Mouse (Mus musculus) liver, embryonic 14.5 days (tissue): ENCODE measurements around the gene Itga1. TPM values are rescaled to one million over a fixed set of nuclear protein-coding genes. Genes with fewer than 3 reads are reported as not detected.

ENCODE experiments used
- ATAC-seq: fragments of 200-750 bp; cut with Nextera tagmentation; 2 replicates; pipeline ENCODE4 v1.8.0; 2017; ENCODE audit warnings: moderate number of reproducible peaks, mild to moderate bottlenecking, moderate library complexity; ENCODE audit not compliant: insufficient read depth
- DNase-seq, 3 experiments: peaks; one replicate each; pipeline ENCODE4 v3.0.0-alpha.2; 2012 to 2013; ENCODE audit warnings: low read depth in 3 of 3, low spot score in 3 of 3
- H3K27ac ChIP-seq: fragments of 300-500 bp; sonication (generic); 2 replicates; pipeline ENCODE4 v1.5.1; 2014; ENCODE audit warnings: moderate library complexity, mild to moderate bottlenecking, control low read depth, inconsistent platforms
- H3K27me3 ChIP-seq: fragments of 300-500 bp; sonication (generic); 2 replicates; pipeline ENCODE4 v1.6.1; 2014; ENCODE audit warnings: mild to moderate bottlenecking, low read length, moderate library complexity; ENCODE audit not compliant: control insufficient read depth, insufficient read depth
- H3K36me3 ChIP-seq: fragments of 300-500 bp; sonication (generic); replicated peaks from 2 replicates; pipeline ENCODE4 v1.6.1; 2014; ENCODE audit warnings: low read depth; ENCODE audit not compliant: control insufficient read depth, insufficient read depth
- H3K4me1 ChIP-seq, 2 experiments: fragments of 200-500 bp in 1 of 2; fragments of 300-500 bp in 1 of 2; sonication (generic) in 1 of 2; replicated peaks; 2 replicates each; pipeline ENCODE4 v1.6.1; 2012 to 2014; ENCODE audit warnings: antibody characterized with exemption in 1 of 2, inconsistent platforms in 1 of 2, low read length in 1 of 2; ENCODE audit not compliant: control insufficient read depth in 2 of 2, insufficient read depth in 2 of 2
- H3K4me2 ChIP-seq: fragments of 300-500 bp; sonication (generic); 2 replicates; pipeline ENCODE4 v1.6.1; 2014; ENCODE audit warnings: low read depth, mild to moderate bottlenecking, control low read depth, moderate library complexity
- H3K4me3 ChIP-seq, 2 experiments: fragments of 200-500 bp in 1 of 2; fragments of 300-500 bp in 1 of 2; sonication (generic) in 1 of 2; 2 replicates each; pipeline ENCODE4 v1.5.1; 2012 to 2014; ENCODE audit warnings: low read depth in 2 of 2, low read length in 2 of 2, mild to moderate bottlenecking in 2 of 2, control low read depth in 1 of 2, inconsistent platforms in 1 of 2, moderate library complexity in 1 of 2; ENCODE audit not compliant: insufficient read depth in 1 of 2
- H3K9ac ChIP-seq: fragments of 300-500 bp; sonication (generic); replicated peaks from 2 replicates; pipeline ENCODE4 v1.6.1; 2014; ENCODE audit warnings: mild to moderate bottlenecking, control low read depth, moderate library complexity
- H3K9me3 ChIP-seq: fragments of 300-500 bp; sonication (generic); 2 replicates; pipeline ENCODE4 v1.6.1; 2016; ENCODE audit warnings: low read length, mixed read lengths; ENCODE audit not compliant: control insufficient read depth
- CTCF ChIP-seq: IDR thresholded peaks from 2 replicates; pipeline ENCODE4 v1.5.1; 2016; ENCODE audit warnings: antibody characterized with exemption, low read depth, control low read depth
- EP300 ChIP-seq: IDR thresholded peaks from 2 replicates; pipeline ENCODE4 v1.6.1; 2016; ENCODE audit warnings: antibody characterized with exemption, low read depth
- WGBS: fragments of 180-500 bp; shearing (Covaris S2); extraction: QIAGEN DNeasy Blood & Tissue Kit; methylation state at CpG from one replicate; pipeline ENCODE4 v1.1.7; 2014; ENCODE audit not compliant: insufficient replicate concordance; 5-methylcytosine and 5-hydroxymethylcytosine counted together
- polyA plus RNA-seq, 2 experiments: library from polyadenylated mRNA; depleted of rRNA in 1 of 2; stranded (reverse) in 1 of 2; unstranded in 1 of 2; fragments of >200 nt; fragmentation: Nextera tagmentation in 1 of 2; extraction: Ambion mirVana in 1 of 2; gene quantifications; 2 replicates each; pipeline versions ENCODE4 v1.2.1 to v1.2.3; 2012 to 2014

The Itga1 gene
- polyA plus RNA-seq, 2 experiments = 0.94 to 2.8 TPM

GRCm38 (mm10) chr13:114987161-114987560 lies 114.6 kb downstream of the Itga1 start:
- Histone ChIP-seq H3K4me2 (no peak overlapping the region), H3K27ac (no peak overlapping the region), H3K36me3 (no peaks in the 10 kb centered on the region), H3K27me3 (no peaks in the 10 kb centered on the region), H3K9me3 (no peaks in the 10 kb centered on the region), H3K4me1 (no peaks in the 10 kb centered on the region), H3K9ac (no peak overlapping the region), H3K4me3 (no peak overlapping the region)
- DNase-seq (no peak), ATAC-seq (no peak)
- TF ChIP-seq EP300 (no peak), CTCF (peak; percentile 27)
- WGBS = 32% methylated on average over 2 of the region's 2 CpGs

GRCm38 (mm10) chr13:114984658-114985057 lies 117.1 kb downstream of the Itga1 start:
- no peaks in the 10 kb centered on the region for H3K27me3 ChIP-seq
- H3K9ac ChIP-seq = no peak overlapping the region
- no peaks in the 10 kb centered on the region for H3K36me3 ChIP-seq
- TF ChIP-seq CTCF = no peak
- no peaks in the 10 kb centered on the region for H3K4me1 ChIP-seq
- no peak for ATAC-seq
- H3K27ac ChIP-seq = no peak overlapping the region
- H3K4me3 ChIP-seq = no peak overlapping the region
- DNase-seq = no peak
- H3K9me3 ChIP-seq = no peaks in the 10 kb centered on the region
- 11% methylated on average over 1 of the region's 1 CpGs for WGBS
- no peak overlapping the region for H3K4me2 ChIP-seq

- no peak for TF ChIP-seq EP300
- TF ChIP-seq CTCF = no peak
- no peak for ATAC-seq
- no peak overlapping the region for H3K27ac ChIP-seq
- no peaks in the 10 kb centered on the region for H3K4me1 ChIP-seq
- no peak overlapping the region for H3K9ac ChIP-seq
- no peak overlapping the region for H3K4me2 ChIP-seq
- WGBS = 72% methylated on average over 7 of the region's 7 CpGs
- H3K27me3 ChIP-seq = no peaks in the 10 kb centered on the region
- no peaks in the 10 kb centered on the region for H3K36me3 ChIP-seq
- DNase-seq = no peak
- H3K9me3 ChIP-seq = no peaks in the 10 kb centered on the region
- H3K4me3 ChIP-seq = no peak overlapping the region
Measured at GRCm38 (mm10) chr13:114983116-114983515, 118.6 kb downstream of the Itga1 start.

GRCm38 (mm10) chr13:114980831-114981419 lies 120.8 kb downstream of the Itga1 start:
- Histone ChIP-seq H3K4me1 (no peaks in the 10 kb centered on the region), H3K27ac (no peak overlapping the region), H3K9me3 (no peaks in the 10 kb centered on the region), H3K4me3 (no peak overlapping the region), H3K9ac (no peak overlapping the region), H3K36me3 (no peaks in the 10 kb centered on the region), H3K4me2 (no peak overlapping the region), H3K27me3 (no peaks in the 10 kb centered on the region)
- ATAC-seq (no peak), DNase-seq (peak in 1 of 3 experiments; percentile 7)
- TF ChIP-seq EP300 (no peak), CTCF (peak; percentile 33; the same call in 1 of the 2 replicates)
- whole genome bisulfite sequencing = 35% methylated on average over 10 of the region's 10 CpGs

DNA sequence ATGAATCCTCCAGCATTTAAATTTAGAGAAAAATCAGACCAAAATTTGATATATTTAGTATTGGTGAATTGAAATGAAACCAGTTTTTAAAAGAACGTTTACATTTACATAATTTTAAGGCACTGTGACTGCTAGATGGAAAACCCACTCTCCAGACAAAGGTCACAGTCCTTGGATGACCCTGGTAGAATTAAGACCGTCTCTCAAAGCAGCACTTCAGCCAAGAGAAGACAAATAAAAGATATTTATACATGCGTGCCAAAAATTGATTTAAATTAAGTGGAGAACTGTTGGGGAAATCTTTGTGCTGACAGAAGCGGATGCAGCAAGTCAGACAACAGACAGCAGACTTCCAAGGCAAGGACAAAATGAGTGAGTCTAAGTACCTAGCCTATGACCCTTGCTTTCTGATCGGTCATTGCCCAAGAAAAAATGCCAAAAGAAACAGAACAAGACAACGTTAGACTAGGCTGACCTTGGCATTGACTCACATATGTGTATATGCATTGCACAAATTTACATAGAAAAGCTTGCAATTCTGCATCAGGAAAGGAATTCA lies 127.2 kb downstream of the Itga1 start:
- Histone ChIP-seq H3K9ac (no peak overlapping the region), H3K4me2 (no peak overlapping the region), H3K4me1 (no peaks in the 10 kb centered on the region), H3K27me3 (no peaks in the 10 kb centered on the region), H3K36me3 (no peaks in the 10 kb centered on the region), H3K27ac (no peak overlapping the region), H3K9me3 (no peaks in the 10 kb centered on the region), H3K4me3 (no peak overlapping the region)
- ATAC-seq = no peak
- DNase-seq = no peak
- no peak for TF ChIP-seq CTCF
- no peak for TF ChIP-seq EP300
- WGBS = 62% methylated on average over 6 of the region's 6 CpGs
